Mouse (Mus musculus) left cerebral cortex, postnatal 10 days (tissue): ENCODE measurements around the gene Pf4. TPM values are rescaled to one million over a fixed set of nuclear protein-coding genes. Genes with fewer than 3 reads are reported as not detected.

Experiments used
- DNase-seq, 2 experiments: peaks; one replicate each; pipeline ENCODE4 v3.0.0; 2021 to 2022; ENCODE audit warnings: low spot score in 2 of 2, mixed read lengths in 1 of 2; ENCODE audit errors: extremely low spot score in 1 of 2
- intact Hi-C: fragments of 180-260 bp; cut with DNase I; formaldehyde crosslinking; loops from one replicate; pipeline ENCODE4 v1.15.1; 2025
- total RNA-seq, 2 experiments: library from RNA; stranded (reverse); gene quantifications; 2 replicates each; pipeline ENCODE4 v1.2.3; 2021

The Pf4 gene
- total RNA-seq = 1 to 10 TPM; 1.6 to 8.3 TPM

- DNase-seq = no peak
- intact Hi-C loops = no loop called here
Measured at GRCm38 (mm10) chr5:90771880-90772653, at the start of gene Pf4. Gene Pf4, plus strand, starts transcription at chr5:90772435.

GRCm38 (mm10) chr5:90722656-90723055, 49.6 kb upstream of the Pf4 start:
- intact Hi-C loops = no loop called here
- DNase-seq = no peak

- intact Hi-C loops = no loop called here
- DNase-seq = no peak
Measured at GRCm38 (mm10) chr5:90728254-90728653, 44.0 kb upstream of the Pf4 start.

GRCm38 (mm10) chr5:90731480-90731879, 40.8 kb upstream of the Pf4 start:
- peak in 1 of 2 experiments; percentile 23 for DNase-seq
- intact Hi-C loops = no loop called here

GRCm38 (mm10) chr5:90742029-90742428, 30.2 kb upstream of the Pf4 start:
- DNase-seq = no peak
- intact Hi-C loops = no loop called here

- intact Hi-C loops = no loop called here
- no peak for DNase-seq
Measured at GRCm38 (mm10) chr5:90753934-90754333, 18.3 kb upstream of the Pf4 start.

GRCm38 (mm10) chr5:90758020-90758605, 14.1 kb upstream of the Pf4 start:
- no peak for DNase-seq
- intact Hi-C loops = no loop called here

- DNase-seq = peak in 1 of 2 experiments; percentile 25
- intact Hi-C loops = no loop called here
Measured at GRCm38 (mm10) chr5:90759077-90760065, 12.9 kb upstream of the Pf4 start, which contains the start of gene Cxcl5. Gene Cxcl5, plus strand, starts transcription at chr5:90759360.

GRCm38 (mm10) chr5:90760303-90760702, 11.9 kb upstream of the Pf4 start:
- DNase-seq = no peak
- intact Hi-C loops = no loop called here

GRCm38 (mm10) chr5:90760844-90761243, 11.4 kb upstream of the Pf4 start:
- intact Hi-C loops = no loop called here
- no peak for DNase-seq

- intact Hi-C loops = no loop called here
Measured at GRCm38 (mm10) chr5:90761834-90762233, 10.4 kb upstream of the Pf4 start.

GRCm38 (mm10) chr5:90763912-90764665, 8.1 kb upstream of the Pf4 start:
- DNase-seq = no peak
- intact Hi-C loops = no loop called here

More at GRCm38 (mm10) chr5:90761834-90762233, 10.4 kb upstream of the Pf4 start:
- DNase-seq = no peak

GRCm38 (mm10) chr5:90765821-90766606, 6.2 kb upstream of the Pf4 start:
- intact Hi-C loops = no loop called here
- no peak for DNase-seq

GRCm38 (mm10) chr5:90768218-90768617, 4.0 kb upstream of the Pf4 start, which contains the start of gene Ppbp:
Gene Ppbp, plus strand, starts transcription at chr5:90768518.
- intact Hi-C loops = no loop called here
- no peak for DNase-seq

- intact Hi-C loops = no loop called here
- no peak for DNase-seq
Measured at GRCm38 (mm10) chr5:90771369-90771768, 866 bp upstream of the Pf4 start.

- DNase-seq = no peak
- intact Hi-C loops = no loop called here
Measured at GRCm38 (mm10) chr5:90775562-90775961, 3.3 kb downstream of the Pf4 start.

GRCm38 (mm10) chr5:90777621-90778020, 5.4 kb downstream of the Pf4 start:
- intact Hi-C loops = no loop called here
- no peak for DNase-seq

- intact Hi-C loops = no loop called here
- DNase-seq = no peak
Measured at GRCm38 (mm10) chr5:90778856-90779255, 6.6 kb downstream of the Pf4 start.
